ENCODE assay signal across 20 mouse cellular contexts in genomic region chrX:139854795-139855194, GRCm38 (mm10). TPM values are rescaled to one million over a fixed set of nuclear protein-coding genes. Genes with fewer than 3 reads are reported as not detected.
DNase-seq lines count a peak whose midpoint lies in the region; ATAC-seq and TF ChIP-seq lines count a peak whose summit lies in the region.
"Had no signal": no experiment of that assay in that cellular context is flagged by ENCODE, and none has a peak within 500 bp of the region (broad histone marks: within the 10 kb centered on the region; RNA-seq: fewer than 3 reads in every experiment).

No protein-coding gene starts in this region.

- TF ChIP-seq EP300 in MEL (IDR thresholded peaks at IDR 0.05; ENCODE audit: low read depth in 1 of 2, low read length in 2 of 2), result peak; percentile 65 to 66

- H3K27ac ChIP-seq in MEL (ENCODE audit: control insufficient read depth, low read depth, low read length), result no peak overlapping the region
- H3K27ac ChIP-seq in midbrain, postnatal 0 days (ENCODE audit: low read depth, low read length), result no peak overlapping the region

- no peak for TF ChIP-seq RAD21 in MEL (IDR thresholded peaks at IDR 0.05; ENCODE audit: low read depth, low read length)

- no peak overlapping the region for H3K4me3 ChIP-seq in MEL (ENCODE audit: control insufficient read depth in 1 of 2, insufficient read depth in 1 of 2, low read depth in 2 of 2, low read length in 2 of 2)
- no peak overlapping the region for H3K4me3 ChIP-seq in midbrain, postnatal 0 days (ENCODE audit: low read depth, low read length)

- no peak for ATAC-seq in midbrain, postnatal 0 days (ENCODE audit: low FRiP score)
- ATAC-seq: activated CD4-positive, CD25-positive, alpha-beta regulatory T cell, adult 4 months; CD4-positive, CD25-positive, alpha-beta regulatory T cell, adult 4 months; Patski had no signal

- DNase-seq in MEL (ENCODE audit: low read depth, low spot score), result peak; percentile 37
- no peak for DNase-seq in midbrain, postnatal 0 days (ENCODE audit: low spot score)
- DNase-seq: adrenal gland, adult 2 months; adrenal gland, adult 8-10 months; adrenal gland, postnatal 10 days; adrenal gland, postnatal 14 days; adrenal gland, postnatal 25 days; adrenal gland, postnatal 36 days; B cell, adult 2 months; cerebellum, adult 11 months; cerebellum, adult 11-12 months; cerebellum, adult 18-20 months; cerebellum, adult 2 months; cerebellum, adult 8-10 months had no signal

- 93% methylated on average over 4 of the region's 4 CpGs for WGBS in midbrain, postnatal 0 days

- H3K27me3 ChIP-seq in MEL (ENCODE audit: control insufficient read depth in 1 of 2, insufficient read depth in 2 of 2, low read length in 2 of 2), result no peaks in the 10 kb centered on the region
- no peaks in the 10 kb centered on the region for H3K27me3 ChIP-seq in midbrain, postnatal 0 days (ENCODE audit: insufficient read depth, low read length)
- H3K27me3 ChIP-seq: CH12.LX had no signal

- peaks cover 0 to 13% of the 10 kb centered on the region in 2 experiments; a peak in 2 of 4 replicates for H3K36me3 ChIP-seq in MEL (ENCODE audit: control insufficient read depth in 1 of 2, insufficient read depth in 2 of 2, low read length in 2 of 2)
- no peaks in the 10 kb centered on the region for H3K36me3 ChIP-seq in midbrain, postnatal 0 days (ENCODE audit: insufficient read depth, low read length)

- no peaks in the 10 kb centered on the region for H3K9me3 ChIP-seq in MEL (replicated peaks; ENCODE audit: insufficient read depth, low read length)
- no peaks in the 10 kb centered on the region for H3K9me3 ChIP-seq in midbrain, postnatal 0 days (ENCODE audit: low read length)
- H3K9me3 ChIP-seq: G1E had no signal

- no peak overlapping the region for H3K4me2 ChIP-seq in midbrain, postnatal 0 days (ENCODE audit: low read depth, low read length, poor library complexity, severe bottlenecking)

- H3K4me1 ChIP-seq in MEL (ENCODE audit: control insufficient read depth in 1 of 2, insufficient read depth in 2 of 2, low read length in 2 of 2), result peaks cover 0 to 4% of the 10 kb centered on the region in 2 experiments; a peak in 2 of 4 replicates
- H3K4me1 ChIP-seq in midbrain, postnatal 0 days (ENCODE audit: insufficient read depth, low read length), result no peaks in the 10 kb centered on the region

- TF ChIP-seq POLR2A in MEL (IDR thresholded peaks at IDR 0.05; ENCODE audit: control insufficient read depth in 1 of 2, insufficient read depth in 1 of 2, low read depth in 1 of 2, low read length in 2 of 2, poor library complexity in 1 of 2), result no peak

- H3K9ac ChIP-seq in MEL (ENCODE audit: control insufficient read depth, low read depth, low read length, poor library complexity, severe bottlenecking), result no peak overlapping the region
- no peak overlapping the region for H3K9ac ChIP-seq in midbrain, postnatal 0 days (replicated peaks; ENCODE audit: low read length, poor library complexity, severe bottlenecking)

- no peak for TF ChIP-seq CTCF in MEL (IDR thresholded peaks at IDR 0.05 in 2 of 3, conservative IDR thresholded peaks at IDR 0.05 in 1 of 3; ENCODE audit: control insufficient read depth in 1 of 3, insufficient read depth in 1 of 3, low read depth in 2 of 3, low read length in 3 of 3, poor library complexity in 1 of 3, severe bottlenecking in 1 of 3)
- TF ChIP-seq CTCF in midbrain, postnatal 0 days (IDR thresholded peaks at IDR 0.05), result no peak

- no peaks in the 10 kb centered on the region for H3K79me2 ChIP-seq in MEL (ENCODE audit: control insufficient read depth, insufficient read depth, low read length, poor library complexity)

TF ChIP-seq in MEL, 35 proteins besides CTCF, POLR2A, EP300 and RAD21:
- TF ChIP-seq ZC3H11A (IDR thresholded peaks at IDR 0.05; ENCODE audit: low read depth, low read length), result no peak
- no peak for TF ChIP-seq USF1 (IDR thresholded peaks at IDR 0.05; ENCODE audit: low read depth, low read length)
- no peak for TF ChIP-seq USF2 (IDR thresholded peaks at IDR 0.05; ENCODE audit: borderline replicate concordance in 1 of 2, insufficient read depth in 1 of 2, low read depth in 1 of 2, low read length in 2 of 2)
- TF ChIP-seq GATA1 (IDR thresholded peaks at IDR 0.05; ENCODE audit: low read depth, low read length), result peak; percentile 81
- no peak for TF ChIP-seq RCOR1 (IDR thresholded peaks at IDR 0.05; ENCODE audit: low read depth, low read length)
- TF ChIP-seq GABPA (IDR thresholded peaks at IDR 0.05; ENCODE audit: low read depth, low read length), result no peak
- TF ChIP-seq TCF12 (IDR thresholded peaks at IDR 0.05; ENCODE audit: low read depth, low read length), result peak; percentile 48

RNA-seq across cellular contexts. Expression of gene Morc4, which starts 16.7 kb away (rescaled TPM):
- total RNA-seq in MEL (2012; rRNA removed), result 4.2 and 4.6 TPM in 2 replicates
- 100 to 1,000 TPM in 1 of 2 experiments, 10 to 100 TPM in 1; 20.4 to 221 TPM for polyA plus RNA-seq in MEL (2012; ENCODE audit: insufficient read depth in 1 of 2, insufficient read length in 2 of 2, low read depth in 1 of 2, low replicate concordance in 2 of 2, missing spikeins in 1 of 2)
- total RNA-seq in midbrain, postnatal 0 days (2014; rRNA removed), result 2.6 and 10.2 TPM in 2 replicates
- polyA plus RNA-seq in midbrain, postnatal 0 days (2015; fragmentation: Nextera tagmentation; extraction: Ambion mirVana), result 2.5 and 3.1 TPM in 2 replicates
- total RNA-seq: CH12.LX had no signal
- polyA plus RNA-seq: CD4-positive, CD25-positive, alpha-beta regulatory T cell, adult 4 months had no signal

RNA-seq across cellular contexts. Expression of gene Cldn2, which starts 54.2 kb away (rescaled TPM):
- not detected in 2 replicates for total RNA-seq in MEL (2012; rRNA removed)
- polyA plus RNA-seq in MEL (2012; ENCODE audit: insufficient read depth in 1 of 2, insufficient read length in 2 of 2, low read depth in 1 of 2, low replicate concordance in 2 of 2, missing spikeins in 1 of 2), result not detected
- 0.52 and 1.4 TPM in 2 replicates for total RNA-seq in midbrain, postnatal 0 days (2014; rRNA removed)
- 0.25 and 0.31 TPM in 2 replicates for polyA plus RNA-seq in midbrain, postnatal 0 days (2015; fragmentation: Nextera tagmentation; extraction: Ambion mirVana)
- total RNA-seq: adrenal gland, postnatal 25 days; CH12.LX had no signal
- polyA plus RNA-seq: activated CD4-positive, CD25-positive, alpha-beta regulatory T cell, adult 4 months; adrenal gland, adult 2 months; C2C12; CD4-positive, CD25-positive, alpha-beta regulatory T cell, adult 4 months had no signal
